In genomic region chr9:86798686-86799085, GRCm38 (mm10) we compare ENCODE assay signal across 16 mouse cellular contexts. TPM values are rescaled to one million over a fixed set of nuclear protein-coding genes. Genes with fewer than 3 reads are reported as not detected.
DNase-seq lines count a peak whose midpoint lies in the region; ATAC-seq and TF ChIP-seq lines count a peak whose summit lies in the region.
"Had no signal": no experiment of that assay in that cellular context is flagged by ENCODE, and none has a peak within 500 bp of the region (broad histone marks: within the 10 kb centered on the region; RNA-seq: fewer than 3 reads in every experiment).

No protein-coding gene starts in this region.

- no peak overlapping the region for H3K4me3 ChIP-seq in heart, embryonic 10.5 days
- peak overlapping the region; percentile 43 for H3K4me3 ChIP-seq in E14TG2a.4 (replicated peaks; ENCODE audit: low read length)
- H3K4me3 ChIP-seq in midbrain, embryonic 15.5 days: no peak overlapping the region

- H3K9me3 ChIP-seq in heart, embryonic 10.5 days: no peaks in the 10 kb centered on the region
- no peaks in the 10 kb centered on the region for H3K9me3 ChIP-seq in E14TG2a.4 (ENCODE audit: low read length)
- no peaks in the 10 kb centered on the region for H3K9me3 ChIP-seq in midbrain, embryonic 15.5 days

- intact Hi-C loops in left cerebral cortex, postnatal 36 days (cut with DNase I): no loop called here

- DNase-seq in heart, adult 11 months: peak; percentile 69
- no peak for DNase-seq in heart, embryonic 10.5 days (ENCODE audit: low spot score)
- DNase-seq in R1 (ENCODE audit: low read depth, low spot score): peak; percentile 55
- peak; percentile 31 to 35 for DNase-seq in cerebellum, postnatal 36 days
- no peak for DNase-seq in left cerebral cortex, postnatal 36 days (ENCODE audit: low spot score in 2 of 2)
- DNase-seq in adrenal gland, adult (ENCODE audit: inconsistent age in 2 of 2, low spot score in 1 of 2): no peak
- DNase-seq: gastrocnemius, postnatal 10 days; kidney, postnatal 14 days; lung, postnatal 14 days; thymus, postnatal 25 days had no signal

- no peaks in the 10 kb centered on the region for H3K27me3 ChIP-seq in heart, embryonic 10.5 days (ENCODE audit: insufficient read depth, poor library complexity, severe bottlenecking)
- no peaks in the 10 kb centered on the region for H3K27me3 ChIP-seq in E14TG2a.4 (ENCODE audit: insufficient read depth, low read length)
- no peaks in the 10 kb centered on the region for H3K27me3 ChIP-seq in midbrain, embryonic 15.5 days (replicated peaks)

- H3K9ac ChIP-seq in midbrain, embryonic 15.5 days: no peak overlapping the region

- 40% methylated on average over 7 of the region's 7 CpGs for WGBS in heart, embryonic 10.5 days
- WGBS in midbrain, embryonic 15.5 days: 57% methylated on average over 7 of the region's 7 CpGs

- ATAC-seq in midbrain, embryonic 15.5 days (replicated peaks): no peak
- ATAC-seq: hindbrain, postnatal 0 days had no signal

- H3K27ac ChIP-seq in heart, embryonic 10.5 days: no peak overlapping the region
- H3K27ac ChIP-seq in midbrain, embryonic 15.5 days: no peak overlapping the region
- H3K27ac ChIP-seq: hindbrain, postnatal 0 days had no signal

- no peak for TF ChIP-seq CTCF in E14TG2a.4 (conservative IDR thresholded peaks at IDR 0.05; ENCODE audit: low read length)

- no peaks in the 10 kb centered on the region for H3K36me3 ChIP-seq in heart, embryonic 10.5 days
- no peaks in the 10 kb centered on the region for H3K36me3 ChIP-seq in E14TG2a.4 (ENCODE audit: insufficient read depth, low read length)
- H3K36me3 ChIP-seq in midbrain, embryonic 15.5 days (replicated peaks): peaks cover 7% of the 10 kb centered on the region; the same call in 1 of the 2 replicates

- no peak overlapping the region for H3K4me2 ChIP-seq in midbrain, embryonic 15.5 days
- H3K4me2 ChIP-seq: heart, embryonic 11.5 days had no signal

- H3K4me1 ChIP-seq in heart, embryonic 10.5 days: no peaks in the 10 kb centered on the region
- H3K4me1 ChIP-seq in E14TG2a.4 (replicated peaks; ENCODE audit: low read depth, low read length): peaks cover 22% of the 10 kb centered on the region
- no peaks in the 10 kb centered on the region for H3K4me1 ChIP-seq in midbrain, embryonic 15.5 days

RNA-seq across cellular contexts. Expression of gene Prss35, which starts 55.2 kb away (rescaled TPM):
- 8.1 and 9.2 TPM in 2 replicates for polyA plus RNA-seq in heart, embryonic 10.5 days (2016; fragmentation: Nextera tagmentation; extraction: Ambion mirVana)
- total RNA-seq in left cerebral cortex, postnatal 36 days (2021): 1 to 10 TPM; 2.3 to 3.6 TPM
- 4.3 and 4.8 TPM in 2 replicates for polyA plus RNA-seq in midbrain, embryonic 15.5 days (2015; fragmentation: Nextera tagmentation; extraction: Ambion mirVana)
- total RNA-seq: common myeloid progenitor, adult 5-6 weeks; monocyte, adult 5-6 weeks had no signal

Comparison
In these comparisons a context has a peak if more than half of its experiments do, and no peak if none do; other contexts are left out.
1. DNase-seq: peak in heart, adult 11 months (single experiment), R1 (single experiment) and cerebellum, postnatal 36 days (2 of 2); none in heart, embryonic 10.5 days (single experiment), left cerebral cortex, postnatal 36 days (0 of 2) and adrenal gland, adult (0 of 2).